Mouse (Mus musculus): ENCODE data around the gene Il11. TPM values are rescaled to one million over a fixed set of nuclear protein-coding genes. Genes with fewer than 3 reads are reported as not detected.

Il11 gene
- polyA plus RNA-seq, 1 experiment from 2014 or later: 0.09 TPM

DNA sequence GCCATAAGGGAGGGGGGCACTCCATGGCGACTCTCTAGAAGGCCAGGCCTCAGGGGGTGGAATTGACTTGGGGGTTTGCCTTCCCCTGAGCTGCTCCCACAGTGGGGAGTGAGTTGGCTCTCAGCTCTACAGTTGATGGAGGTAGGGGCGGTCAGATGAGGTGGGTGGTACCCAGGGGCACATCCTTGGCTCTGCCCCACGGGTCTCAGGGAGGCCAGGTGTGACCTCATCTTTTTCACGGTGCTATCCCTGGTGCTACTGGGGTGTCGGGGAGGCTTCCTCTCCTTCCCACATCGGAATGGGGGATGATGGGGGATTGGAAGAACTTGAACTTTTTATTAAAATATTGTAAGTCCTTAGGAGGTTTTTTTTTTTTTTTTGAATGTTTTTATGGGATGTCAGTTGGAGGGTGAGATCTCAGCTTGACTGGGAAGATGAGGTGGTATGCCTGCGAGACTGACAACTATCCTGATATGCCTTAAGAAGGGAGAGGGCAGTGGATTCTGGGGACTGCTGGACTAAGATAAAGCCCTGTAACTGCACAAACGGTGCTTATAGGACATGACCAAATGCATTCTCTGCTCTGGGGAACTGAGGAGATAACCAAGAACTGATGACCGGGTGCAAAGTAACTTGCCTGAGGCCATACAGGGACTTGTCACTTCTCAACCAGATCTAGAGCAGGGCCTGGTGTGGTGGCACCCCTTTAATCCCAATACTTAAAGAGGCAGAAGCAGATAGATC is 35.3 kb downstream of the Il11 start:
- WGBS: 64% methylated on average over 9 of the region's 9 CpGs

DNA sequence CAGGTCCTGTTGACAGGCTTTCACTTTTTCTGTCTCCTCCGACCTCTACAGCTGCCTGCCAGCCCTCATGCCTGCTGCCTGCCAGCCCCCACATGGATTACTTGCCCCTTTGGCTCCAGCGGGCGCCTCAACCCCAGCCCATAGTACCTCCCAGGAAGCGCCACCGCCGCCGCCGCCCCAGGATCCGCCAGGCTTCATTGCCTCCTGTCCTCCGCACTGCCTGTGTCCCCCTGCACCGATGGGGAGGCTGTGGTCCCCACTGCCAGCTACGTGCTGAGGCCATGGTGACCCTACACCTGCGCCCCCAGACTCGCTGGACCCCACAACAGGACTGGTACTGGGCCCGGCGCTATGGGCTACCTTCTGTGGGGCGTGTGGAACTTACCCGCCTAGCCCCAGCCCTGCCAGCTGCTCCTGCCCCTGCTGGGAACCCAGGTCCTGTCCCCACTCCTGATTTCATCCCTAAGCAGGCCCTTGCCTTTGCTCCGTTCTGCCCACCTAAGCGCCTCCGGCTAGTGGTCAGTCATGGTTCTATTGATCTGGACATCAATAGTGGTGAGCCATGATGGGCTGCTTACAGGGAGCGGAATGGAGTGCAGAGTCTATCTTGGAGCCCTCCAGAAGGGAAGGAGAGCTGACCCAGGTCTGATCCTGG is 36.2 kb downstream of the Il11 start:
- Histone ChIP-seq H3K27me3 (ENCODE audit: low read depth, poor library complexity, severe bottlenecking) (no peaks in the 10 kb centered on the region), H3K9me3 (replicated peaks) (no peaks in the 10 kb centered on the region), H3K27ac (no peak overlapping the region), H3K4me3 (no peak overlapping the region), H3K36me3 (peaks cover 52% of the 10 kb centered on the region), H3K4me1 (peaks cover 23% of the 10 kb centered on the region)
- DNase-seq (ENCODE audit: low spot score): no peak
- 86% methylated on average over 22 of the region's 22 CpGs for WGBS

More for the DNA sequence above, 35.3 kb downstream of the Il11 start:
- no peak for DNase-seq (ENCODE audit: low spot score)
- no peak overlapping the region for H3K4me3 ChIP-seq
- H3K9me3 ChIP-seq (replicated peaks): no peaks in the 10 kb centered on the region
- no peak overlapping the region for H3K27ac ChIP-seq
- peaks cover 47% of the 10 kb centered on the region for H3K36me3 ChIP-seq
- H3K4me1 ChIP-seq: peaks cover 23% of the 10 kb centered on the region
- no peaks in the 10 kb centered on the region for H3K27me3 ChIP-seq (ENCODE audit: low read depth, poor library complexity, severe bottlenecking)

GRCm38 (mm10) chr7:4744886-4745285 is 37.8 kb downstream of the Il11 start:
- H3K4me3 ChIP-seq: no peak overlapping the region
- H3K4me1 ChIP-seq: peaks cover 30% of the 10 kb centered on the region
- no peak for DNase-seq (ENCODE audit: low spot score)
- peaks cover 52% of the 10 kb centered on the region for H3K36me3 ChIP-seq
- no peak overlapping the region for H3K27ac ChIP-seq
- no peaks in the 10 kb centered on the region for H3K9me3 ChIP-seq (replicated peaks)
- WGBS: 92% methylated on average over 6 of the region's 6 CpGs
- H3K27me3 ChIP-seq (ENCODE audit: low read depth, poor library complexity, severe bottlenecking): no peaks in the 10 kb centered on the region

- Histone ChIP-seq H3K4me1 (peaks cover 36% of the 10 kb centered on the region), H3K36me3 (peaks cover 52% of the 10 kb centered on the region), H3K4me3 (no peak overlapping the region), H3K27ac (no peak overlapping the region), H3K27me3 (ENCODE audit: low read depth, poor library complexity, severe bottlenecking) (no peaks in the 10 kb centered on the region), H3K9me3 (replicated peaks) (no peaks in the 10 kb centered on the region)
- DNase-seq (ENCODE audit: low spot score): no peak
- 83% methylated on average over 2 of the region's 2 CpGs for WGBS
These were observed 39.3 kb downstream of the Il11 start for GRCm38 (mm10) chr7:4743354-4743753.

DNA sequence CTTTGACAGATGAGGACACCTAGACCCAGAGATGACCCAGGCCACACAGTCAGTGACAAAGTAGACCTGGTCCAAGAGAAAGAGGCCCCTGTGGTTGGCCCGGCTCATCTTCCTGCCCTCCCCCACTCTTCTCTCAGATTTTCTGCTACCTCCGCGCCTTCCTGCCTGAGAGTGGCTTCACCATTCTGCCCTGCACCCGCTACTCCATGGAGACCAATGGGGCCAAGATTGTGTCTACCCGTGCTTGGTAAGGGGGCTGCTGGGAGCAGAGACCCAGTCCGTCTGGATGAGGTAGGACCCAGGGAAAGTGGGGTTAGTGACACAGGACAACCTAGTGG is 40.2 kb downstream of the Il11 start:
- peaks cover 36% of the 10 kb centered on the region for H3K4me1 ChIP-seq
- H3K4me3 ChIP-seq: peak overlapping the region; percentile 84; the same call in 1 of the 2 replicates
- peaks cover 52% of the 10 kb centered on the region for H3K36me3 ChIP-seq
- 84% methylated on average over 6 of the region's 6 CpGs for WGBS
- no peaks in the 10 kb centered on the region for H3K9me3 ChIP-seq (replicated peaks)
- H3K27me3 ChIP-seq (ENCODE audit: low read depth, poor library complexity, severe bottlenecking): no peaks in the 10 kb centered on the region
- DNase-seq (ENCODE audit: low spot score): no peak
- no peak overlapping the region for H3K27ac ChIP-seq

DNA sequence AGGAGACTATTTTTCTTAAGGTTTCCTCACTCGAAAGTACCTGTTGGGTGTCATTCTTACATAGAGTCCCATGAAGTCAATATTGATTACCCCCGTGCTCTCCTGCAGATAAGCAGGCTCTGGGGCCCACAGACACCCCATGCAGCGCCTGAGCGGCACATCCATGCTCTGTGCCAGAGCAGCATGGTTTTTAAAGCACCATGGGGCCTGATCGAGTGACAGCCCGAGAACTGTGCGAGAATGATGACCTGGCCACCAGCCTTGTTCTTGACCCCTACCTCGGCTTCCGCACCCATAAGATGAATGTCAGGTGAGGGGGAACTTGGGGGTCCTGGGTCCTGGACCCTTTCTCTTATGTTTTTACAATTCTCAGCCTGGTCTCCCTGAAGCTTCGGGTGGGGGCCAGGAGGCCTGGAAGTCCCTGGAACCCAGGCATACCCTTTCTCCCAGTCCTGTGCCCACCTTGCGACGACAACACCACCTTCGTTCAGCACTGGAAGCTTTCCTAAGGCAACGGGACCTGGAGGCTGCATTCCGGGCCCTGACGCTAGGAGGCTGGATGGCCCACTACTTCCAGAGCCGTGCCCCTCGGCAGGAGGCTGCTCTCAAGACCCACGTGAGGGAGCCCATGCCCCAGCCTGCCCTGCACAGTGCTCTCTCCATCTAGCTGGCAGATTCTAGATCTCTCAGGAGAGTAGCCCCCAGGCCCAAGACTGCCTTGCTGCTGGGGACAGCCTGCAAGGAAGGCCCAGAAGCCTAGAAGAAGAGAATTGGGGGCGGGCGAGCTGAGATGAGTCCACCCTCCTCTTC is 40.8 kb downstream of the Il11 start:
- H3K4me3 ChIP-seq: peak overlapping the region; percentile 84
- H3K4me1 ChIP-seq: peaks cover 36% of the 10 kb centered on the region
- WGBS: 84% methylated on average over 21 of the region's 21 CpGs
- DNase-seq (ENCODE audit: low spot score): no peak
- H3K27ac ChIP-seq: peak overlapping the region; percentile 94; the same call in 1 of the 2 replicates
- peaks cover 48% of the 10 kb centered on the region for H3K36me3 ChIP-seq
- no peaks in the 10 kb centered on the region for H3K9me3 ChIP-seq (replicated peaks)
- no peaks in the 10 kb centered on the region for H3K27me3 ChIP-seq (ENCODE audit: low read depth, poor library complexity, severe bottlenecking)

GRCm38 (mm10) chr7:4741151-4741550 is 41.5 kb downstream of the Il11 start:
- DNase-seq (ENCODE audit: low spot score): peak; percentile 49
- WGBS: 8% methylated on average over 4 of the region's 4 CpGs
- peak overlapping the region; percentile 94 for H3K27ac ChIP-seq

GRCm38 (mm10) chr7:4740309-4740727 is 42.3 kb downstream of the Il11 start:
- Histone ChIP-seq H3K4me1 (peaks cover 31% of the 10 kb centered on the region), H3K36me3 (peaks cover 33% of the 10 kb centered on the region), H3K9me3 (replicated peaks) (no peaks in the 10 kb centered on the region), H3K27ac (peak overlapping the region; percentile 94), H3K4me3 (peak overlapping the region; percentile 84), H3K27me3 (ENCODE audit: low read depth, poor library complexity, severe bottlenecking) (no peaks in the 10 kb centered on the region)
- WGBS: under 1% methylated on average over 14 of the region's 14 CpGs
- DNase-seq (ENCODE audit: low spot score): no peak

More at GRCm38 (mm10) chr7:4741151-4741550, 41.5 kb downstream of the Il11 start:
- H3K27me3 ChIP-seq (ENCODE audit: low read depth, poor library complexity, severe bottlenecking): no peaks in the 10 kb centered on the region
- peaks cover 41% of the 10 kb centered on the region for H3K36me3 ChIP-seq
- no peaks in the 10 kb centered on the region for H3K9me3 ChIP-seq (replicated peaks)
- H3K4me1 ChIP-seq: peaks cover 32% of the 10 kb centered on the region
- H3K4me3 ChIP-seq: peak overlapping the region; percentile 84

- Histone ChIP-seq H3K9me3 (replicated peaks) (no peaks in the 10 kb centered on the region), H3K36me3 (peaks cover 29% of the 10 kb centered on the region), H3K4me1 (peaks cover 31% of the 10 kb centered on the region), H3K4me3 (peak within 1 kb of the TSS; percentile 84), H3K27me3 (ENCODE audit: low read depth, poor library complexity, severe bottlenecking) (no peaks in the 10 kb centered on the region), H3K27ac (peak within 1 kb of the TSS; percentile 94)
- under 1% methylated on average over 40 of the region's 44 CpGs for WGBS
- peak; percentile 90 for DNase-seq (ENCODE audit: low spot score)
These were observed 42.9 kb downstream of the Il11 start, which contains the start of gene Kmt5c for GRCm38 (mm10) chr7:4739544-4740275. Kmt5c (plus strand) TSS chr7:4740115.

DNA sequence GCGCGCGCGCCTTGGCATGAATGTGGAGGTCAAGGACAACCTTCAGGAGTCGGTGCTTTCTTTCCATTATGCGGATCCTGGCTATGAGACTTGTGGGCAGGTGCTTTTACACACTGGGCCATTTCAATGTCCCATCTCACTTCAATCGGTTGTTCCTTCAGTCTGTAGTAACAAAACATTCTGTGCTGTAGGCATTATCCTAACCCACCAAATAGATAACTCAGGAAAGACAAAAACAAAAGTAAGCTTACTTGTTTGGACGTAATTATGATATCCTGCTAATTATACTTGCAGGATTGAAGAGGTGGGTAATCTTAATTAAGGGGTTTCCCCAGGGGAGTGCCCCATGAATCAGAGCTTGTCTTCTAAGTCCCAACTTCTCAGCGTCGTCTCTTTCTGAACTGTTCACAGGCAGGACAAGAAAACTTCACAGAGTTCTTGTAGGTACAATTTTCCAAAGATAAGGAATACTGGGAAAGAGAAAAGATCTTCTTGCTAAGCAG is 43.6 kb downstream of the Il11 start:
- no peak for DNase-seq (ENCODE audit: low spot score)
- Histone ChIP-seq H3K27me3 (ENCODE audit: low read depth, poor library complexity, severe bottlenecking) (no peaks in the 10 kb centered on the region), H3K4me1 (peaks cover 31% of the 10 kb centered on the region), H3K9me3 (replicated peaks) (no peaks in the 10 kb centered on the region), H3K4me3 (peak overlapping the region; percentile 84), H3K36me3 (peaks cover 22% of the 10 kb centered on the region), H3K27ac (peak overlapping the region; percentile 72)
- 52% methylated on average over 10 of the region's 10 CpGs for WGBS

DNA sequence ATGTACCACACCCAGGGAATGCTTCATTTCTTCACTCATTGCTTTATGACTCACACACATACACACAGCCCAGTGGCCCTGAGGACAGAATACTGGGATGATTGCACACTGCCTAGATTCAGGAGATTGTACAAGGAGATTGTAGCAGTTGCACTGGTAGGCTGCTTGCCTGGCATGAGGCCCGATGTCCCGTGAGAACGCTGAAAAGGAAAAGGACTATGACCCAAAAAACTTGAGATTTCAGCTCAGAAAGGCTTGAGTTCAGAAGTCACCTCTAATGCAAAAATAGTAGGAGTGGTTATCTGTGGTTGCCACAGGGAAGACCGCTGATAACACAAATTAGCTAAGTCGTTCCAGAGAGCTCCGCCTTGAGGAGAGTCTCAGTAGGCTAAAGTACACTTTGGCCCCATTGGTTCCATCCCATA is 49.7 kb downstream of the Il11 start:
- Histone ChIP-seq H3K4me1 (no peaks in the 10 kb centered on the region), H3K27me3 (ENCODE audit: low read depth, poor library complexity, severe bottlenecking) (no peaks in the 10 kb centered on the region), H3K36me3 (no peaks in the 10 kb centered on the region), H3K27ac (no peak overlapping the region), H3K4me3 (no peak overlapping the region), H3K9me3 (replicated peaks) (no peaks in the 10 kb centered on the region)
- 70% methylated on average over 6 of the region's 6 CpGs for WGBS
- DNase-seq (ENCODE audit: low spot score): no peak

DNA sequence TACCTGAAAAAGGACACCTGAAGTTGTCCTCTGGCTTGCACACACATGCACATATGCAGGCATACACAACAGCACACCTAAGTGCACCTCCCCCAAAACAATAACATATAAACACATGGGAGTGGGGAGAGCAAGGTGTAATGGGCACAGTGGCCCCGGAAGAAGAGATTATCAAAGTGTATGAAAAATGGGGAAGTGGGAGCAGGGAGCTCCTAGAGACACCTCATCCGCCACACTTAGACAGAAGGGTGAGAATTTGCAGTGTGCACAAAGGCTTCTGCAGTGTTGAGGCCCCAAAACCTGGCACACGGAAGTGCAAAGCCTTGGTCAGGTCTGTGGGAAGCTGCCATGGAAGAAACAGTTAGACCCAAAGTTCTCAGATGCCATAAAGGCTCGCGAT is 51.6 kb downstream of the Il11 start:
- no peak overlapping the region for H3K27ac ChIP-seq
- H3K27me3 ChIP-seq (ENCODE audit: low read depth, poor library complexity, severe bottlenecking): no peaks in the 10 kb centered on the region
- H3K4me1 ChIP-seq: no peaks in the 10 kb centered on the region
- H3K36me3 ChIP-seq: no peaks in the 10 kb centered on the region
- no peak overlapping the region for H3K4me3 ChIP-seq
- H3K9me3 ChIP-seq (replicated peaks): no peaks in the 10 kb centered on the region
- WGBS: 79% methylated on average over 5 of the region's 5 CpGs
- DNase-seq (ENCODE audit: low spot score): no peak

Measured in limb, embryonic 10.5 days (tissue).